ENCODE assay signal across 23 mouse cellular contexts in genomic region chr2:26106233-26106632, GRCm38 (mm10). TPM values are rescaled to one million over a fixed set of nuclear protein-coding genes. Genes with fewer than 3 reads are reported as not detected.
A peak's percentile ranks its signal among the peaks of the same experiment; 100 is the strongest.
DNase-seq lines count a peak whose midpoint lies in the region; ATAC-seq and TF ChIP-seq lines count a peak whose summit lies in the region.
"Had no signal": no experiment of that assay in that cellular context is flagged by ENCODE, and none has a peak within 500 bp of the region (broad histone marks: within the 10 kb centered on the region; RNA-seq: fewer than 3 reads in every experiment).

No protein-coding gene starts in this region.

- H3K36me3 ChIP-seq in stomach, postnatal 0 days (ENCODE audit: control insufficient read depth, insufficient read depth, low read length): no peaks in the 10 kb centered on the region
- H3K36me3 ChIP-seq: G1E had no signal

- no peaks in the 10 kb centered on the region for H3K4me1 ChIP-seq in stomach, postnatal 0 days (replicated peaks; ENCODE audit: control insufficient read depth, insufficient read depth)

- no peak overlapping the region for H3K27ac ChIP-seq in stomach, postnatal 0 days (replicated peaks)

- TF ChIP-seq CTCF in stomach, postnatal 0 days (IDR thresholded peaks at IDR 0.05; ENCODE audit: low read depth): no peak

- 93% methylated on average over 2 of the region's 2 CpGs for WGBS in stomach, postnatal 0 days

- TF ChIP-seq EP300 in stomach, postnatal 0 days (optimal IDR thresholded peaks at IDR 0.05): no peak

- peak; percentile 85 for ATAC-seq in common myeloid progenitor, adult 5-6 weeks (replicated peaks; ENCODE audit: low read depth, poor library complexity, severe bottlenecking)
- peak; percentile 61 to 62; a peak in 3 of 4 replicates for ATAC-seq in hematopoietic stem cell, adult 5-6 weeks (replicated peaks in 1 of 2; ENCODE audit: insufficient read depth in 1 of 2, low FRiP score in 2 of 2, low TSS enrichment in 1 of 2, low read depth in 1 of 2, poor library complexity in 2 of 2, severe bottlenecking in 2 of 2)
- peak; percentile 42; the same call in 1 of the 2 replicates for ATAC-seq in megakaryocyte progenitor cell, adult 5-6 weeks (replicated peaks; ENCODE audit: poor library complexity)
- no peak for ATAC-seq in stomach, postnatal 0 days (ENCODE audit: low FRiP score, low TSS enrichment)
- ATAC-seq: activated CD4-positive, CD25-positive, alpha-beta regulatory T cell, adult 4 months; CD4-positive, CD25-positive, alpha-beta regulatory T cell, adult 4 months; Patski had no signal

- H3K4me2 ChIP-seq in stomach, postnatal 0 days (replicated peaks; ENCODE audit: low read depth): no peak overlapping the region

- H3K4me3 ChIP-seq in stomach, postnatal 0 days (ENCODE audit: low read depth, low read length): no peak overlapping the region

- no peaks in the 10 kb centered on the region for H3K9me3 ChIP-seq in stomach, postnatal 0 days (ENCODE audit: control insufficient read depth, low read length)
- H3K9me3 ChIP-seq: G1E had no signal

- no peak overlapping the region for H3K9ac ChIP-seq in stomach, postnatal 0 days (ENCODE audit: low read length)

- no peaks in the 10 kb centered on the region for H3K27me3 ChIP-seq in stomach, postnatal 0 days (ENCODE audit: control insufficient read depth, insufficient read depth, low read length)
- H3K27me3 ChIP-seq: Patski had no signal

- DNase-seq in 416B (ENCODE audit: low read depth): peak; percentile 64
- DNase-seq in Muller cell, postnatal 12 days (ENCODE audit: inconsistent ontology term): no peak
- no peak for DNase-seq in lung, postnatal 25 days (ENCODE audit: low spot score)
- DNase-seq in stomach, postnatal 0 days (ENCODE audit: low spot score): no peak
- DNase-seq in embryo, embryonic 9.5 days (ENCODE audit: extremely low spot score): no peak
- DNase-seq: adrenal gland, adult 2 months; adrenal gland, adult 8-10 months; adrenal gland, postnatal 10 days; adrenal gland, postnatal 14 days; adrenal gland, postnatal 25 days; adrenal gland, postnatal 36 days; B cell, adult 2 months; cerebellum, adult 11 months; cerebellum, adult 11-12 months; cerebellum, adult 18-20 months; cerebellum, adult 2 months had no signal

RNA-seq across cellular contexts. Expression of gene Nacc2, which starts 16.8 kb away (rescaled TPM):
- 0.87 and 4.1 TPM in 2 replicates for total RNA-seq in common myeloid progenitor, adult 5-6 weeks (2017)
- total RNA-seq in hematopoietic stem cell, adult 5-6 weeks (2017): 3.4 and 3.8 TPM in 2 replicates
- 1.1 and 1.2 TPM in 2 replicates for total RNA-seq in megakaryocyte progenitor cell, adult 5-6 weeks (2015)
- 0.67 and 1.2 TPM in 2 replicates for total RNA-seq in megakaryocyte progenitor cell, adult 5-6 weeks (2017)
- polyA plus RNA-seq in stomach, postnatal 0 days (2015; fragmentation: Nextera tagmentation; extraction: Ambion mirVana): 12.6 and 13.3 TPM in 2 replicates
